Mouse (Mus musculus) embryo, embryonic 10.5 days (tissue): Measurements from ENCODE around the gene Abhd17b.
"Not testable (repeated sequence)": the region's sequence is repeated elsewhere in the genome, so short reads cannot be mapped to it uniquely, and the experiment has no call there.

Experiments
- DNase-seq: peaks from one replicate; pipeline ENCODE4 v3.0.0-alpha.2; 2015; ENCODE audit warnings: low spot score

Abhd17b gene

DNA sequence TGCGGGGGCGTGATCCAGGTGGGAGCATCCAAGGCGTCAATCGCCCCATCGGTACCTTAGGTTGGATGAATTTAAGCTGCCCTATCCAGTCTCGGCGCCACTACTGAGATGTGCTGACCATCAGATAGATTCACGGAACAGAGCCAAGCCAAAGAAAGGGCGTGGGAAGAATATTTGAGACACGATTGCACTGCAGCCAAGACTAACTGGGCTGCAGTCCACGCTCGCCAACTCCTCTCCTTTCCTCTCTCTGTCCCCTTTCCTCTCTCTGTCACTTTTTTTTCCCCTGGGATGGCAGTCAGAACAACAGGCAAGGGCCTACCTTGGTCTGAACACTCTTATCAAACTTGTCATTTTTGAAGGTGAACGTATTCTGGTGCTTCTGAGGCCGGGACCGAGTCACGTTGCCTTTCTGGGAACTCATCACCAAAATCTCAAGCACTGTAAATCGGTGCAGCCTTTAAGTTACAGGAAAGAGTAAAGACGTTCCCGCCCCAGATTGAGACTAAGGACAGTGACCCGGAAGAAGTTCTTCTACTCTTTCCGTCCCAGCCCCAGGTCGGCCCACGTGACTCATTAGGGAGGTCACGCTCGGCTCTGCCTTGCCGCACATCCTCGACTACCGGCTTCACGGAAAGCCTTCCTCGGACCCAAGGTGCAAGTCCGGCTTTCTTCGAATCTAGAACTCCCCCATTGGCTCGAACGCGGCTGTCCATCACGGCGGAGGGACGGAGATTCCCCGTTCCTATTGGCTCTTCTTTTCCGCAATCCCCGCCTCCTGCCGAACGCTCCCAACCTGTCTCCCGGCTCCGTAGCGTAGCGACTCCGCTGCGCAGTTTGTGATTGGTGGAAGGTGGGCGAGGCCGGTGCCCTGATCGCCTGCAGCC is 457 bp upstream of the Abhd17b start, which contains the start of gene 1110059E24Rik:
1110059E24Rik (minus strand) TSS at position 692 of the 887 bp plus-strand sequence.
- peak; percentile 98 for DNase-seq

DNA sequence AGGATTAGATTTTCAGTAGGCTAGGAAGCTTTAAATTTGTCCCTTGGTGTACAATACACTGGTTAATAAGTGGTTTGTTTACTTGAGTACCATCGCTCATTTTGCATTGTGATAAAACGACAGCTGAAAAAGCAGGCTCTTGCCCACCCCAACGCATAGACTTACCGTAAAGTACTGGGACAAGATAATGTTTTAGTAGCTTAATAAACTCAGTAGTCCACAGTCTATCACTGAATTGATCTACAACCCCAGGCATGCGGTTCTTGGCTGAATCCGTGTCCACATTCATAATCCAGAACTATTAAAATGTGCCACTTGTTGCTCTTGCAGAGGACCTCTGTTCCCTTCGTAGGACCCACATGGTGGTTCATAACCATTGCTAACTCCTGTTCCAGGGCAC is 1.8 kb downstream of the Abhd17b start:
- no peak for DNase-seq

DNA sequence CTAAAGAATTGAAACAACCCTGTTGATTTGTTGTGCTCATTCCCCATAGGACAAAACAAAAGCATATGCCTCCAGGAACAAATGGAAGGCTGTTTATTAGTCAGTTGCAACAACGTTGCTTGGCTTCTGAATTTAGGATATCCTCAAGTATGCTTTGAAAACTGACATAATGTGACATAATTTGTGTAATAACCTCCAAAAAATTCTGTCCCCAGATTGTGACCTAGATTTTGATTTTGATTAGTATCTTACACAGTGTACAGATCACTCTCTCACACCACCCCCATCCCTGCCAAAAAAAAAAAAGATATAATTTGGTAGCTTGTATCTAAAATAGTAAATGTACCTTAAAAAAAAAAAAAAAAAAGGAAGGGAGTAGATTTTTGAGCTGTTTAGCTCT is 7.7 kb downstream of the Abhd17b start:
- DNase-seq: no peak

DNA sequence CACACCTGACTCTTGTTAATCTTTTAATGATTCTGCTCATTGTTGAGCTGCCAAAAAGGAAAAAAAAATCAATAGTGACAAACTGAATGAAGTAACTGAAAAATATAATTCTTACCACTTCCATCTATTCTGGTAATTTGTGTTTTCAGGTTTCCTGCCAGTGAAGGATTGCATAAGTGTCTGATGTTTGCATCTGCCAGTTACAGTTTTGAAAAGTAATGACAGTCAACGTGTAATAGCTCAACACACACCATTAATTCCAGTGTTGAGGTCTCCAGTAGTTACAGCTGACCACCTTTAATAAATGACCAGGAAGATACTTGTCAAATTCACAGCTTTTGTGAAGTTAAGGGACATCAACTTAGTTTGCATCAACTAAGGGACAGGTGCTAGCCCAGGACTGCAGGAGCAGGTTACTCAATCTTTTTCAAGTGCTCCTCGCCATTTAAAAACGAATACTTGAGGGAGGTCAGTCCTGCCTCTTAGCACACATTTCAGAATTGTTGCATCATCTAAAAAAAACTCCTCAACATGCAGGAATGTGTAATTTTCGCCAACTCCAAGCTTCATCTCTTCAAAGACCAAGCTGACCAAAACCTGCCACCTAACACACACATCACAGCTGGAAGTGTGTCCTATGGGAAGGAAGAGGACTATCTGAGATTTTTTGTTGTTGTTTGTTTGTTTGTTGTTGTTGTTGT is 10.9 kb downstream of the Abhd17b start:
- DNase-seq: no peak

DNA sequence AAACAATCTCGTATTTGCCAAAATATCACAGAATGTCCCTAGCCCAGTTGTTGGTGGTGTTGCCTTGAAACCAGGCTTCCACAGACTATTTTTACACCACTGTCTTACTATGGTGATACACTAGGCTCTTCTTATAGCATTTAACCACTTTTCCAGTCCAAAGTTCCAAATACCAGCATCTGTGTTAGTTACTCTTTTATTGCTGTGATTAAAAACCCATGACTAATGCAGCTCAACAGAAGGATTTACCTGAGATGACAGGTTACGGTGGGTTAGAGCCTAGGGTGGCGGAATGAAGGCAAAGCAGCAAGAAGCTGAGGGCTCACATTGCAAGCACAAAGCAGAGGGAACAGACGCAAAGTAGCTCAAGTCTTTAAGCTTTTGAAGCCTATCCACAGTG is 16.7 kb downstream of the Abhd17b start:
- DNase-seq: no peak

DNA sequence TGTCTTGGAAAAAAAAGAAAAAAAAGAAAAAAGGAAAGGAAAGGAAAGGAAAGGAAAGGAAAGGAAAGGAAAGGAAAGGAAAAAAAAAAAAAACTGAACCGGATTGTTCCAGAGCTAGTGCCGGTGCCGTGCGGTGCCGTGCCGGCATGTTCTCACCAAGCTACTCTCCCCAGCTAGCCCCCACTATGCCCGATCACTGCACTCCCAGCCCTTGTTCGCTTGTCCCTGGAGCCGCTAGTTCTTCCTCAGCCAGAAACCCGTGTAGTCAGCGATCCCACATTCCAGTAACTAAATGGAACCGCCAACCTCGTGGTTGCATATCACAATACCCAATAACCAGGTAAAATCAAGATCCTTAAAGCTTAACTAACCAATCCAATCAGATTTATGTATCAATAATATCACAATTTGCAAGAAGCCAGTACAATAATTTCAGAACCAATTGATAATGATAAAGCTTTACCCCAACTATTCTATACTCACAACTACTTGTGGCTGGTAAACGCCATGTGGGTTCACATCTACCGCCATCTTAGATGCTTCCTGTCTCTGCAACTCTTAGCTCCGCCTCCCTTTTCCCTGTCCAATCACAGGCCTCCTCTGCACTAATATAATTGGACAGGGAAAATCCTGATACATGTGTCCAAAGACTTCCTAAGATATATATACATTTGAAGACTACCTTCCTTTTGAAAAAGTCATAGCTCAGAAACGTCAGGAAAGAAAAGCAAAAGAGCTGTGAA is 21.5 kb downstream of the Abhd17b start:
- no peak for DNase-seq

DNA sequence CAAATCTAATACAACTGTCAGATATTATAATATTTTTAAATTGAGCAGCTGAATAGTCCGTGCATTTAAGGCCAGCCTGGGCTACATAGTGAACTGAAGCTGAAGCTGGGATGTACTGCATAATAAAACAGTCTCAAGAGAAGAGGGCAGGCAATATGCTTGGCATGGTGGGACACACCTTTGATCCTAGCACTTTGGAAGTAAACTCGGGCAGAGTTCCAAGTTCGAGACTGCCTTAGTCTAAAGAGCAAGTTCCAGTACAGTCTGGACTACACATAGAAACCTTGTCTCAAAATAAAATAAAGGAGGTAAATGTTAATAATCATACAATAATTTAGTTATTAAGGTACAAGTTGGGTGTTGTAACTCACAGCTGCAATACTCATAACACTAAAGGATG is 27.1 kb downstream of the Abhd17b start:
- no peak for DNase-seq

DNA sequence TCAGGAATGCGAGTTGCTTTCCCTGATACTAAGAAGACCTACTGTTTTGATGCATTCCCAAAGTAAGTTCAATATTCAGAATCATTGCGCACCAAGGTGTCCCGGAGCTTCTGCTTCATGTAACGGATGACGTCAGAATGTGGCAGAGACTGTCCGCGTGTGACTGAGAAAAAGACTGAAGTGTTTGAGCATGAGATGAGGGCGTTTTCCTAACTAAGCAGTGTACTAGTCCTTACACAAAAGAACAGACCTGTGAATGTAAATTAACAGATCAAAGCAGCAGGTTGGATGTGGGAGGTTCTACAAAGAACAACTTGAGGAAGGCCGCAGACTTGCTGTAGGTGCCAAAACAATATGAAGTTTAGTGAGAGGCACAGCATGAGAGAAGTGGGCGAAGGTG is 28.0 kb downstream of the Abhd17b start:
- no peak for DNase-seq

DNA sequence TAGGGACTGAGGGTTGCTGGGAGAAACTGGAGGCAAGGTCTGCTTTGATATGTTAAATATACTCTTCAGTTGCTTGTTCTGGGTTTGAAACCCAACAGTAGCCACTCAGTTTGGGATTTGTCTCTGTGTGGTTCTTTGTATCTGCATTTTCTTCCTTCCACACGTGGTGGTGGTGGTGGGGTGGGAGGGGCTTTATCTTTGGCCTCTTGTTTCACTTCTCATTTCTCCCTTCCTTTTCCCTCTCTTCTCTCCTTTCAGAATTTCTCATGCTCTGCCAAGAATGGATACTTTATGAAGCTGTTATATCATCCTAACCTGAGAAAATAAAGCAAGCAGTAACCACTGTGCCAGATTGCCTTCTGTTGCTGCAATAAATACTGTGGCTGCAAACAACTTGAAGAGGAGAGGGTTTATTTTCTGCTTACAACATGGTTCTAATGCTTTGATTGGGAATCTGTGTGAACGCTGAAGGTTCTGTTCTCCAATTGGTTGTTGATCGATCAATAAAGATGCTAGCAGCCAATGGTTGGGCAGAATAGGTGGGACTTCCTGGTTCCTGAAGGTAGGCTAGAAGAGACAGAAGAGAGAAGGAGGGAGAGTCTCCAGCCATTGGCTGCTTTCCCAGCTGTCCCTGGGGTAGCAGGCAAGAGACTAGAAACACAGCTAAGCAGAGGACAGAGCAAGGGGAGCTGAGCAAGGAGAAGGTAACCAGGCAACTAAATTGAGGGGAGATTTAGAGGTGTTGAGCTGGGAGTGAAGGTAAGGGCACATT is 60.5 kb downstream of the Abhd17b start:
- DNase-seq: no peak

DNA sequence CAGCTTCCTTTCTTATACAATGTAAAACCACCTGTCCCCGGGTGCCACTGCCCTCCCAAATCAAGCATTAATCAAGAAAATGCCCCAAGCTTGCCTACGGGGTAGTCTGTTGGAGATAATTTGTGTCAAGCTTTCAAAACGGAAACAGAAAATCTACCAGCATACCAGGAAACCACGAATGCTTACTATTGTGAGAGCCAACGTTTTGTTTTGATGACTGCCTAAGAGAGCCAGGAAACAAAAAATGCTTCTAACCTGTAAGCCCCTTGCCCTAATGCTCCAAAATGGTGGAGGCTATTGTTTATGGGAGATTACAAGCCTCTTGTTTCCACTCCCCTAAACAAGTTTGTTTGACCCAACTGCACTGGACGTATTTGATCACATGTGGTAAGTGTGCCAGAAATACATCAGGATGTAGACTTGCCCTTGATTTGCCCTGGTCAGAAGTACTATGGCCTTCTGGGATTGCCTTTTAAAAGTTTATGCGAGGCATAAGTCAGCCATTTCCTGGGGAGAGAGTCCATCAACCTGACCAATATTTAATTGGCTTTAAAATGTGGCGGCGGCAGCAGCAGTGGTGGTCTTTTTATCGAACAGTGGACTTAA is 61.4 kb downstream of the Abhd17b start:
- no peak for DNase-seq

DNA sequence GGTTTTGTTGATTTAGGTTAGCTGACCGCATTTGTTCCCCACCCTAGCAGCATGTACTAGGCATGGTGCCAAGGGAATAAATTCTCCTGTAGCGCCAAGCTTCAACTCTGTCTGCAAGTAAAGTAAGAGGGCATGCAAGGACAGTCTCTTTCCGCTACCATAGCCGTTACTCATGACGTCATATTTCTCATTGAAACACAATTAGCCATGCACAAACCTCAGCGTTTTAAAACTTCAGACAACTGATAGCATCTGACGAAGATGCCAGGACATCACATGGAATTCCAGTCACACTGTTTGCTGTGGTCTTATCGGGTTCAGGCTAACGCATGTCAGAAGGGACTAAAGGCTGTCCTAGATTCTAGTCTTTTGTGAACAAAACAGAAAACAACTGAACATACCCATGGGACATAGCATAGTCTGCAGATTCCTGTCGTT is 62.0 kb downstream of the Abhd17b start:
- no peak for DNase-seq

DNA sequence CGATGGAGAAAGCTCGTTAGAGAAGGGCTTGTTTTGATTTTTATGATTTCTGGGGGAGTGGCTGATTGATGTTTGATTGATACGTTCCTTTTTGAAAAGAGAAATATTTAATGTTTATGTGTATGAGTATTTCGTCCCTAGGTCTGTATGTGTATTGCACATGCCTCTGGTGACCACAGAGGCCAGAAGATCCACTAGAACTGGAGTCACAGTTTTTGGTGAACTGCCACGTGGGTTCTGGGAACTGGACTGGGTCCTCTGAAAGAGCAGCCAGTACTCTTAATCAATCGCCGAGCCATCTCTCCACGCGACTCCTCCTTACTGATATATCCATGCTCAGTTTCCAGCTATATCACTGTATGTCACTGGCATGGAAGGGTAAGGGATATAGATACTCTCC is 62.5 kb downstream of the Abhd17b start:
- no peak for DNase-seq

DNA sequence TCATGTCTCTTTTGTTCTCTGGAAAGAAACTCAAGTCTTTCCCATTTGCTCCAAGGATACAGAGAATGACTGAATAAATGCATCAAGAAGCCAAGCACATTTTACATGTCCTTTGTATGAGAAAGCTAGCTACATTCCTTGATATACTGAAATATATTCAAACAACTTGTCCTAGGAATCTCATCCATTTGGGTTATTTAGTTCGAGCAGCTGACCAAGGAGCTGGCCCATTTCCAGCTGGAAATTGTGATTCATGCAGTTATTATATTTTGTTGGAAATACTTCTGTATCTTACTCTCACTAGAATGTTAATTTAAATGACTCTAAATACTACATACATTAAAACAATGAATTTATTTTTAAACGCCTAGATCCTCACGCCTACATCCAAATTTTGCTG is 63.5 kb downstream of the Abhd17b start:
- DNase-seq: no peak

DNA sequence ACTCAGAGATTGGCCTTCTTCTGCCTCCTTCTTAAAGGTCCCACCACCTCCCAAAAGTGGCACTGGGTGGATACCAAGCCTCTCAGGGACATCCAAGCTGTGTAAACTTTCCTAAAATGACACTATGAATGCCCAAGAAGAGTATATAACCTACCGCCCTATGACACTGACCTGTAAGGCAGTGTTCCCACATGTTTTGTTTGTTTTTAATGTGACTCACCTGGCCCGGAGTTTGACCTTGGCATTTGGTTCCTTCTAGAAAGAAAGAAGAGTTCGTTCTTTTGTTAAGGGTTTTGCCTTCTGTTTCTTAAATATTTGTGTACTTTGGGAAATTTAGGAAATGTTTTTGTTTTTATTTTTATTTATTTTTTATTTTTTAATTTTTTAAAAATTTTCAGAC is 66.2 kb downstream of the Abhd17b start:
- no peak for DNase-seq

DNA sequence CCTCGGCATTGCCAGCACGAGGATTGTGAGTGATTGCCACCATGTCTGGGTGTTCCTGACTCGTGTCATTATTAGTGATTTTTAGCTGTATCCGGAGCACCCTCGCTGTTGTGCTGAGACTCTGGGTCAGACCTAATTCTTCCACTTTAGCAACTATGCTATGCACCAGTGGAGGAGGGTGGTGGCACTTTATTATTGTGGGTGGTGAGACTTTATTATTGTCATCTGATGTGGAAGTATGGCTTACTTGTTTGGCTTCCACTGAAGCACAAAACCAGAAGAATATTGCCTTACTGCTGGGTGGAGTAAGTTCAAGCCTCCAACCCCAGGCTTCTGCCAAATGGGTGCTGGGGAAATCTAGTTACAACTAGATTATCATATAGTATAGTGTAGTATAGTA is 68.0 kb downstream of the Abhd17b start:
- DNase-seq: no peak

DNA sequence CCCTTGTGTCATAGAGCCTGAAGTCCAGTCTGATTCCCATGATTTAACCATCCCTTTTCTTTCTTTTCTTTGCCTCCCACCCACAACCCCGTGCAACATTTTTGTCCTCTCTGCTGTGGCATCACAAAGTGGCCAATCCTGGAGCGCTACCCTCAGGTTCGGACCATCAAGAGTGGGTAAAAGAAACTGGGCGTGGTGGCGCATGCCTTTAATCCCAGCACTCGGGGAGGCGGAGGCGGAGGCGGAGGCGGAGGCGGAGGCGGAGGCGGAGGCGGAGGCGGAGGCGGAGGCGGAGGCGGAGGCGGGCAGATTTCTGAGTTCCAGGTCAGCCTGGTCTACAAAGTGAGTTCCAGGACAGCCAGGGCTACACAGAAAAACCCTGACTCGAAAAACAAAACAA is 70.3 kb downstream of the Abhd17b start:
- not testable (repeated sequence) for DNase-seq

DNA sequence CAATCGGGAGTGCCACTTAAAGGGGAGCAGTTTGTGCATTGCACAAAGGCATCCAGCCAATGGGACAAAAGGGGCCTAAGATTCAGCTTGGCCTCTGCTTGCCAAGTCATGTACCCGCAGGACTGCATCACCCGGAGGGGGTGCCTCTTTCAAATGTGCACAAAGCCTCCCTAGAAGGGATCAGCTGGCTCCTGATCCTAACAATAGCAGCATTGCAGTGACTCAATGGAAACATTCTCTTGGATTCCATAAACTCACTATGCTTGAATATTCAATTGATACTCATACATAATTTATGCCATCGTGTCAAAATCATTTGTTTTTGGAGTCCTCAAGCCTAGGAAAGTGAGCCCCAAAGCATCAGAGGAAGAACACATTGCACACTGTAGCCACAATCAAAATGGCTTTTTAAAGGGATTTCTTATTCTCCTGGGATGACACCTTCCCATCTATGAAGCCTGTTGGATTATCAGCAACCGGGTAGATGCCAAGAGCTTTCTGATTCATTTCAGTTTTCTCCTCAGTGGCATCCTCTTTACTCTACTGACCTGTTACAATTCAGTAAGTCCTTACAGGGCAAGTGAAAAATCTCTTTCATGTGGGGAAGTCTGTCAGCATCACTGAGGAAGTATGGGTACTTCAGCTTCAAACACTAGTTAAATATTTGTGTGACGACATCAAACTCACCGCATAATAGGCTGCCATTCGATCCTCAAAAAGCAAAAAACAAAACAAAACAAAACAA is 71.1 kb downstream of the Abhd17b start:
- peak; percentile 25 for DNase-seq

DNA sequence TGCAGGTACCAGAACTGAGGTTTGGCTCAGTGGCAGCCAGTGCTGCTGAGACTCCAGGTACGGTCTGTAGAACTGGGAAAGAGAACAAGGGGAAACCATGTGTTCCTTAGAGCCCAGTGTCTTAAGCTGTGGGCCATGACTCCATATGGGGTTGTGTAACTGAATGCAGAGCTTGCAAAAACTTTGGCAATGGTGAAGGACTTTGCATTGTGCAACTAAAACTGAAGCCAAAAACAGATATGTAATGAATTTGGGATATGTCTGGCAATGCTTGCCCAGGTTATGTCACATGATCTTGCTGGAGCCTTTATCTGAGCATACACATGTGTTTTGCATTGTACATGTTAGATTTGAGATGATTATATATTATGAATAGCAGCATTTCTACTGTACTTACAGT is 72.2 kb downstream of the Abhd17b start:
- DNase-seq: no peak

DNA sequence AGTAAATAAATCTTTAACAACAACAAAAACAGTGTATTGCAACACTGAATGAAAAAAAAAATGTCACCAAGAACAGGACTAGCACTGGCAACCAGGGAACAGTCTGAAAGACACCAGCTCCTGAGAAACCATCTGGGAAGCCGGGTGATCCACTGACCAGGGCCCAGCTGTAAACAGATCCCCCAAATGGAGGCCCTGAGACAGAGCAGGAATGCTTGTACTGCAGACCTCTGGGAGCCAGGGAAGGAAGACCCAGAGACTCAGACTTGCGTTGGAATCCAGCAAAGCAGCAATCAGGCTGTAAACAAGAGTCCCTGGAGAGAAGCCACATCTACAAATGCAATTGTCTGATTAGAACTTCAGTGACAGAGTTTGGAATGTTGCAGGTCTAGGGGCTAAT is 74.1 kb downstream of the Abhd17b start:
- no peak for DNase-seq

DNA sequence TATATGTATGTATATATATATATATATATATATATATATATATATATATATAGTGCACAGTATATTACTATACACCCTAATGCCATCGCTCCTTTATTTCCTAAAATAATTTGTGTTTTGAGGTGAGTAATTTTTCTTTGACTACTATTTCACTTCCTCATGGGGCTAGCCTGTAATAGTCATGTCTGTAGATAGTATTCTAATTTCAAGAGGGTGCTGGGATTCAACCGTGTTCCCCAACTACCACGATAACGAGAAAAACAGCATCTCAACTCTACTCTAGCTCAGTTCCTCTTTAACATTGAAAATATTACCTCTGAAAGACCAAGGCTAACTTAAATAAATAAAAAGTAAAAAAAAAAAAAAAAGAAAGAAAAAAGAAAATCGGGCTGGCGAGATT is 75.4 kb downstream of the Abhd17b start:
- no peak for DNase-seq

DNA sequence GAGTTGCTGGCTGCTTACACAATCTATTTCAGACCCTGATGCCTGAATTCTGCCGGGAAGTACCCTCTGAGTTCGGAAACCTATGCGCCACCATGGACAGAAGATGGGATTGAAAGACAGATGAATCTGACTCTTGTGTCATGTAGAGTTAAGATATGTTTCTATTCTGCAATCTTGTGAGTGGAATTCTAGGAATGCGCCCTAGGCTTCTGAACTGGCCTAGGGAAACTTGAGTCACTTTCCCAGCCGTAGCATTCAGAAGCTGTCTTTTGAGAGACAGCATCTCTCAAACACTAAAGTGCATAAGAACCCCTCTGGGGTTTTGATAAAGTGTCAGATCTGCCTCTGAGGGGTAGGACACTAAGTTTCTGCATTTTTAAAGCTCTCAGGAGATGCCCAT is 78.9 kb downstream of the Abhd17b start:
- DNase-seq: no peak
